Mouse (Mus musculus) forebrain, embryonic 16.5 days (tissue): ENCODE data around the gene Ppp5c. TPM values are rescaled to one million over a fixed set of nuclear protein-coding genes. Genes with fewer than 3 reads are reported as not detected.

Experiments
- ATAC-seq: fragments of 200-750 bp; cut with Nextera tagmentation; 2 replicates; pipeline ENCODE4 v1.8.0; 2017; ENCODE audit warnings: mild to moderate bottlenecking, moderate library complexity
- H3K27ac ChIP-seq: fragments of 300-500 bp; sonication (generic); 2 replicates; pipeline ENCODE4 v1.5.1; 2014; ENCODE audit warnings: low read length, control low read depth
- H3K27me3 ChIP-seq: fragments of 300-500 bp; sonication (generic); replicated peaks from 2 replicates; pipeline ENCODE4 v1.6.1; 2014; ENCODE audit warnings: low read length; ENCODE audit not compliant: control insufficient read depth, insufficient read depth
- H3K36me3 ChIP-seq: fragments of 300-500 bp; sonication (generic); 2 replicates; pipeline ENCODE4 v1.6.1; 2014; ENCODE audit not compliant: control insufficient read depth, insufficient read depth
- H3K4me1 ChIP-seq: fragments of 300-500 bp; sonication (generic); replicated peaks from 2 replicates; pipeline ENCODE4 v1.6.1; 2014; ENCODE audit warnings: low read length; ENCODE audit not compliant: control insufficient read depth, insufficient read depth
- H3K4me2 ChIP-seq: fragments of 300-500 bp; sonication (generic); 2 replicates; pipeline ENCODE4 v1.6.1; 2014; ENCODE audit warnings: mild to moderate bottlenecking, low read length, control low read depth
- H3K4me3 ChIP-seq: fragments of 300-500 bp; sonication (generic); replicated peaks from 2 replicates; pipeline ENCODE4 v1.5.1; 2014; ENCODE audit warnings: mild to moderate bottlenecking, low read length, control low read depth
- H3K9ac ChIP-seq: fragments of 300-500 bp; sonication (generic); replicated peaks from 2 replicates; pipeline ENCODE4 v1.6.1; 2014; ENCODE audit warnings: low read depth, low read length, control low read depth
- H3K9me3 ChIP-seq: fragments of 300-500 bp; sonication (generic); 2 replicates; pipeline ENCODE4 v1.6.1; 2016; ENCODE audit warnings: low read length; ENCODE audit not compliant: control insufficient read depth
- WGBS: fragments of 180-500 bp; shearing (Covaris S2); extraction: QIAGEN DNeasy Blood & Tissue Kit; methylation state at CpG from one replicate; pipeline ENCODE4 v1.1.7; 2014; 5-methylcytosine and 5-hydroxymethylcytosine counted together
- polyA plus RNA-seq: library from polyadenylated mRNA; unstranded; fragments of >200 nt; fragmentation: Nextera tagmentation; extraction: Ambion mirVana; gene quantifications from 2 replicates; pipeline ENCODE4 v1.2.1, GENCODE M21; 2015

The Ppp5c gene
- polyA plus RNA-seq, 1 experiment from 2014 or later = 121 TPM

DNA sequence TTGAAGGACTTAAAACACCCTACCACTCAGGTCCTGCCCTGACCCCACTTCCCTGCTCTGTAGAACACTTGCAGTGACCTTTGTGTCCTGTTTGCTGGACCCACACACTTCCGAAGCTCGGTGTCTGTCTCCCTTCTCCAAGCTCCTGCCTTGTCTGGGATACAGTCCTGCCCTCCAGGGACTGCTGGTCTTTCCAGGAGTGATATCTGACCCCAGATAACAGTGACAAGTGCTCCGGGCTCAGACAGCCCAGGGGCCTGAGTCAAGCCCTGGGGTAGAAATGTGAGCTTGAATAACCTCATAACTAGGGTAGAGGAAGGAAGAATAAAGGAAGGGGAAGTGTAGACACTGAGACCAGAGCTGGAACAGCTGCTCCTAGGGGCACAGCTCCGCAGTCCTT, 4.0 kb downstream of the Ppp5c start:
- no peaks in the 10 kb centered on the region for H3K27me3 ChIP-seq
- ATAC-seq = no peak
- no peak overlapping the region for H3K4me2 ChIP-seq
- H3K4me1 ChIP-seq = peaks cover 20% of the 10 kb centered on the region
- H3K4me3 ChIP-seq = no peak overlapping the region
- H3K9ac ChIP-seq = no peak overlapping the region
- H3K36me3 ChIP-seq = peaks cover 10% of the 10 kb centered on the region
- WGBS = 88% methylated on average over 4 of the region's 4 CpGs
- no peak overlapping the region for H3K27ac ChIP-seq
- no peaks in the 10 kb centered on the region for H3K9me3 ChIP-seq

- H3K27ac ChIP-seq = no peak overlapping the region
- H3K4me2 ChIP-seq = no peak overlapping the region
- peaks cover 10% of the 10 kb centered on the region for H3K36me3 ChIP-seq
- no peak for ATAC-seq
- peaks cover 24% of the 10 kb centered on the region for H3K4me1 ChIP-seq
- H3K9ac ChIP-seq = no peak overlapping the region
- WGBS = 96% methylated on average over 15 of the region's 15 CpGs
- no peak overlapping the region for H3K4me3 ChIP-seq
- no peaks in the 10 kb centered on the region for H3K27me3 ChIP-seq
- H3K9me3 ChIP-seq = no peaks in the 10 kb centered on the region
Observed at GRCm38 (mm10) chr7:17022176-17022575, 5.5 kb downstream of the Ppp5c start.

GRCm38 (mm10) chr7:17019426-17020166, 8.1 kb downstream of the Ppp5c start:
- WGBS = 89% methylated on average over 7 of the region's 7 CpGs
- Histone ChIP-seq H3K36me3 (peaks cover 16% of the 10 kb centered on the region), H3K9me3 (no peaks in the 10 kb centered on the region), H3K4me1 (peaks cover 15% of the 10 kb centered on the region), H3K27me3 (no peaks in the 10 kb centered on the region), H3K27ac (no peak overlapping the region), H3K4me2 (no peak overlapping the region), H3K4me3 (no peak overlapping the region), H3K9ac (no peak overlapping the region)
- no peak for ATAC-seq

GRCm38 (mm10) chr7:17017921-17018320, 9.8 kb downstream of the Ppp5c start:
- Histone ChIP-seq H3K4me2 (no peak overlapping the region), H3K27me3 (no peaks in the 10 kb centered on the region), H3K9ac (no peak overlapping the region), H3K36me3 (peaks cover 27% of the 10 kb centered on the region), H3K4me3 (no peak overlapping the region), H3K9me3 (no peaks in the 10 kb centered on the region), H3K4me1 (peaks cover 15% of the 10 kb centered on the region), H3K27ac (no peak overlapping the region; the same call in 1 of the 2 replicates)
- WGBS = 78% methylated on average over 2 of the region's 2 CpGs
- ATAC-seq = no peak

DNA sequence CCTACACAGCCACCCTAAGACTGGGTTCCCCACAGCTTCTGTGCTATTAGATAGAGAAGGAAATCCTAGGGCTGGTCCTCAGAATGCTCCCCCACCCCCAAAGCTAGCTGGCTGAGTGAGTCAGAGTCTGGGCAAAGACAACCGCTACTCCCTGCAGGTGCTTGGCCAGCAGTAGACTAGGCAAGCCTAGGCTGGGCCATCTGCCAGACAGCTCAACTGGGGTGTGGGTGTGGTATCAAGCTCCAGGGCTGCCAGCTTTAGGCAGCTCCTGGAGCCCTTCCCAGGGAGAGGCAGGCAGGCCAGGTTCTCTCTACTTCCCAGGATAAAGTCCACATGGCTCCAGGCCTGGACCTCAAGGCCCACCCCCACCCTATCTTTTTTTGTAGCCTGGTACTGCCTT, 10.7 kb downstream of the Ppp5c start:
- Histone ChIP-seq H3K9me3 (no peaks in the 10 kb centered on the region), H3K36me3 (peaks cover 27% of the 10 kb centered on the region), H3K9ac (no peak overlapping the region), H3K4me2 (no peak overlapping the region), H3K27me3 (no peaks in the 10 kb centered on the region), H3K4me3 (no peak overlapping the region), H3K27ac (peak overlapping the region; percentile 64), H3K4me1 (peaks cover 15% of the 10 kb centered on the region)
- 21% methylated on average over 1 of the region's 1 CpGs for WGBS
- ATAC-seq = peak; percentile 94

- WGBS = 81% methylated on average over 6 of the region's 6 CpGs
- Histone ChIP-seq H3K4me1 (peaks cover 15% of the 10 kb centered on the region), H3K4me2 (no peak overlapping the region), H3K27ac (no peak overlapping the region), H3K27me3 (no peaks in the 10 kb centered on the region), H3K9ac (no peak overlapping the region), H3K9me3 (no peaks in the 10 kb centered on the region), H3K36me3 (peaks cover 24% of the 10 kb centered on the region; the same call in 1 of the 2 replicates), H3K4me3 (no peak overlapping the region)
- ATAC-seq = no peak
Observed at GRCm38 (mm10) chr7:17015381-17015780, 12.3 kb downstream of the Ppp5c start.

DNA sequence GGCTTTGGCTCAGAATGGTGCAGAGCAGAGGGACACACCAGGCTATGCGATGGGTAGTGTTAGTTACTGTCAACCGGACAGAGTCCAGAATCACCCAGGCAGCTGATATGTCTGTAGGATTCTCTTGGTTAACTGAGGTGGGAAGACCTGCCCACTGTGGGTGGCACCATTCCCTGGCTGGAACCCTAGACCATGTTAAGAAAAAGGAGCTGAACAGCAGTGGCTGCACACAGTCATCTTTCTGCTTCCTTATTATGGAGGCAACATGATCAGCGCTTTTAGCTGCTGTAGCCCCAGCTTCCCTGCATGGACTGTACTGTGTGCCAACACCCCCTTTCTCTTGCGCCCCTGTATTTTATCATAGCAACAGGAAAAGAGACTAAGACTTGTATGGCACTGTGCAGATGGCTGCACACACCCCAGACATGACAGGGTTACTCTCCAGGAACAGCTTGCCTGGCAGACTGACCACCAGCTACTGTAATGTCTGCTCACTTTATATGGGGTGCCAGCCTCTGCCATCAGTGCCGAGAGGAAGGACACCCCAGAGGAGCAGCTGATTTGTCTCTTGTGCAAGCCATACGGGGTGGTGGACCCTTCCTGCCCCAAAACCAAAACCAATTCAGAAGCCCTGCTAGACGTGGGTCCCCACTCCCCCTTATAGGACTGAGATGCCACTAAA, 15.7 kb downstream of the Ppp5c start:
- Histone ChIP-seq H3K36me3 (peaks cover 32% of the 10 kb centered on the region), H3K4me1 (peaks cover 7% of the 10 kb centered on the region), H3K9ac (no peak overlapping the region), H3K9me3 (no peaks in the 10 kb centered on the region), H3K27me3 (no peaks in the 10 kb centered on the region), H3K4me2 (no peak overlapping the region), H3K4me3 (no peak overlapping the region), H3K27ac (no peak overlapping the region)
- WGBS = 92% methylated on average over 7 of the region's 7 CpGs
- no peak for ATAC-seq

DNA sequence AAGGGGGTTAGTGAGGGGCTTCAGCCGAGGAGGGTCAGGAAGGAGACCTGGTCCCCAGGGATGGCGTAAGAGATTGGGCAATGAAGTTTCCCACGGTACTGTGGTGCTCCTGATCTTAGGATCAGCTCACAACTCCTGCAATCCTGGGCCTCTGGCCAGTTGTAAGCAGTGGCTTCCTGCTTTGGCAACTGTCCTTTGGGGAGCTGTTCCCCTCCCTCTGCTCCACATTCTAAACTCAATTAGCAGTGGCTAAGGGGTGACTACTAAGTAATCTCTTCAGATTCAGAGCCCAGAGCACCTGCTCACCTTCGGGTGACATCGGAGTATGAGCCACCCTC, 17.7 kb downstream of the Ppp5c start:
- H3K27me3 ChIP-seq = no peaks in the 10 kb centered on the region
- no peak overlapping the region for H3K9ac ChIP-seq
- no peak overlapping the region for H3K4me3 ChIP-seq
- H3K36me3 ChIP-seq = peaks cover 39% of the 10 kb centered on the region
- H3K9me3 ChIP-seq = no peaks in the 10 kb centered on the region
- no peak overlapping the region for H3K4me2 ChIP-seq
- no peak for ATAC-seq
- H3K27ac ChIP-seq = no peak overlapping the region
- 88% methylated on average over 5 of the region's 5 CpGs for WGBS
- no peaks in the 10 kb centered on the region for H3K4me1 ChIP-seq

- Histone ChIP-seq H3K4me2 (no peak overlapping the region), H3K27ac (no peak overlapping the region), H3K4me3 (no peak overlapping the region), H3K36me3 (peaks cover 37% of the 10 kb centered on the region), H3K9me3 (no peaks in the 10 kb centered on the region), H3K4me1 (no peaks in the 10 kb centered on the region), H3K9ac (no peak overlapping the region), H3K27me3 (no peaks in the 10 kb centered on the region)
- ATAC-seq = no peak
- WGBS = 93% methylated on average over 16 of the region's 16 CpGs
Observed at GRCm38 (mm10) chr7:17009326-17010009, 18.3 kb downstream of the Ppp5c start.
